Mouse (Mus musculus) gastrocnemius, postnatal 25 days (tissue): ENCODE measurements around the gene Phf20. TPM values are rescaled to one million over a fixed set of nuclear protein-coding genes. Genes with fewer than 3 reads are reported as not detected.
"Not testable (repeated sequence)": the region's sequence is repeated elsewhere in the genome, so short reads cannot be mapped to it uniquely, and the experiment has no call there.

Experiments used
- DNase-seq: peaks from one replicate; pipeline ENCODE4 v3.0.0; 2022
- total RNA-seq, 2 experiments: library from RNA; stranded (reverse); gene quantifications; 1 replicate in 1 of 2; 2 replicates in 1 of 2; pipeline ENCODE4 v1.2.3; 2021

Phf20 gene
- total RNA-seq, 2 experiments from 2014 or later: 20.1 to 20.8 TPM

DNA sequence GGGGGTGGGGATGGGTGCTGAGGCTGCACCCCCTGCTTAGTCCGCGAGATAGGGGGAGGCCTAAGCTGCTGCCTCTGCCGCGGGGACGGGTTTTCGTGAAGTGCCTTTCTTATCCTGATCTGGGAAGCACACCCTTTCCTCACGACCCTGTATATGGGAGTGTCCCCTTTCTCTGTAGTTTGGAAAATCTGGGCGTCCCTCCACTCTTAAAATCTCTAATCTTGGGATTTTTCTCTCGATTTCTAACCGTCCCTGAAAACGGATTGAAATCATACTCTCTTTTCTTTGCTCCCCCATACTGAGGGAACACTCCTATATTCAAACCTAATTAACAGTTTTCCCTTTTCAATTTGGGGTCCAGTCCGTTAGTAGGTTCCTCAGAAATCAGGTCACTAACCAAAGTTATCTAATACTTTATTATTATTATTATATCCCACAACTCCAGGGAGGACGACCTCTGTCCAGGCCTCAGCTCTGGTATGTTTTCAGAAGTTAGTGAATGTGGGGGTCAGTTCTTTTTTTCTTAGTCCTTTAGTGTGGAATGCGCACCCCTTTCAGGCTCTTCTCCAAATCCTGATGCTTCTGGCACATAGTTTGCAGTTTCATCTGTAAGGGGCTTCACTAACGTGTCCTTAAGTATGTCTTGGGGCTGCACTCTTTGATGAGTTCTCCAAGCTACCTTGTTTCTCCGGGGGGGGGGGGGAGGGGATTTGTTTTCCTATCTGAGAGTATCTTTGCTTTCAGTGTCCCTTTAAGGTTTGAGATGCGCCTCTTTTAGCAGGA is 1.1 kb downstream of the Phf20 start:
- DNase-seq: no peak

DNA sequence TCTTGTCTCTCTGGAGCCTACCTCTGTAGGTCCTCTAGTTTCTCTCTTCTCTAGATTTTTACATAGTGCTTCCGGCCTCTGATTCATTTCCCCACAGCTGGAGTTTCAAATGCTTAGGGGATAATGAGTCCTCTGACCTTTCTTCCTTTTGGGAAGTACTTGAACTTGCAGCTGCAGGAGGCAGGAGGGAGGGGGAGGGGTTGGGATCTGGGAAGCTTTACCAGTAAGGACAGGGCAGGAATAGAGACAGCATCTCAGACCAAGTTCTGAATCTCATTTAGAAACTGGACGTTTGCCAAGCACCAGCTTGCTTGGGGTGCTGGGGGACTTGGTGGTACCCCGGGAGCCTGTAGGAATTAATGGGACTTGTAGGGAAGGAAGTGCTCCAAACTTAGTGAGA is 3.7 kb downstream of the Phf20 start:
- no peak for DNase-seq

DNA sequence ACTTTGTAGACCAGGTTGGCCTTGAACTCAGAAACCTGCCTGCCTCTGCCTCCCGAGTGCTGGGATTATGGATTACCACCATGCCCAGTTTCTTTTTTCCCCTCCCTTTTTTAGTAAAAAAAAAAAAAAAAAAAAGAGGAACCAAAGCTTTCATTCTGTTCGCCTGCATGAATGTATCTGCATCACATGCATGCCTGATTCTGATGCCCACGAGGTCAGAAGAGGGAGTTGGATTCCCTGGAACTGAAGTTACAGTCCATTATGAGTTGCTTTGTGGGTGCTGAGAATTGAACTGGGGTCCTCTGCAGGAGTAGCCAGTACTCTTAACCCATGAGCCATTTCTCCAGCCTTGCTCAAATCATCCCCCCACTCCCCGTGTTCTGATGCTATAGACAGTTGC is 5.2 kb downstream of the Phf20 start:
- no peak for DNase-seq

DNA sequence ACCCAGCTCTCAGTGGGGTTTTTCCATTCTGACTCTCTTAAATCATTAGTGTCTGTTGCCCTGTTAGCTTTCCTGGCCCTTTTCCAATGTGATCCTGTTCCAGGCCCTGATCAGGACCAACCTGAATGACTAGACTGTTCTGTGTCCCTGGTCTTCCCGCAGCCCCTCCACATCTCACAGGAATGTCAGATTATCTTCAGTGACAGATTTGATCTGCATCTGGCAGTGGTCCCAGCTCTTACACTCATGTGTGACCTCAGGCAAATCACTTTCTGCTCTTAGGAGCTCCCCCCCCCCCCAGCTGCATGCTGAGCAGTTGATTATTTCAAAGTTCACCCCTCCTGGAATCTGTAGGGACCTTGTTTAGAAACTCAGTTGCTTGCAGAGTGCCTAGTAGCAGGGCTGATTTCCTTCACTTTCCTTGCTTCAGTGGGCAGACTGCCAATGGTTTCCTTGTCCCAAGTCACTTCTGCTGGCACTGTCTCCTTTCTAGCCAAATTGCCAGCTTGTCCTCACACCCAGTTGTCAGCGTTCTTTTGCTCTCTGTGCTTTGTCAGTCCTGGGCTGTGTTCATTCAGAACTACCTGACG is 6.7 kb downstream of the Phf20 start:
- peak; percentile 41 for DNase-seq

DNA sequence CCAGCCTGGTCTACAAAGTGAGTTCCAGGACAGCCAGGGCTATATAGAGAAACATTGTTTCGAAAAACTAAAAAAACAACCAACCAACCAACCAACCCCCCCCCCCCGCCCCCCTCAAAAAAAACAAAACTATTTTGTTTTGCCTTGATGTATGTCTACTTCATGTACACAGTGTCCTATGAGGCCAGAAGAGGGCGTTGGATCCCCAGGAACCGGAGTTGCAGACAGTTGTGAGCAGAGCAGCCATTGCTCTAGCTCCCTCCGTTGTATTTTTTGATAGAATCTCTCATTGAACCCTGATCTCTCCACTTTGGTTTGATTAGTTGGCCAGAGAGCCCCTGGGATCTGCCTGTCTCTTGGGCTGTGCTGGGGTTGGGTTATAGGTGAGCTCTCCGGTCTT is 7.7 kb downstream of the Phf20 start:
- no peak for DNase-seq

DNA sequence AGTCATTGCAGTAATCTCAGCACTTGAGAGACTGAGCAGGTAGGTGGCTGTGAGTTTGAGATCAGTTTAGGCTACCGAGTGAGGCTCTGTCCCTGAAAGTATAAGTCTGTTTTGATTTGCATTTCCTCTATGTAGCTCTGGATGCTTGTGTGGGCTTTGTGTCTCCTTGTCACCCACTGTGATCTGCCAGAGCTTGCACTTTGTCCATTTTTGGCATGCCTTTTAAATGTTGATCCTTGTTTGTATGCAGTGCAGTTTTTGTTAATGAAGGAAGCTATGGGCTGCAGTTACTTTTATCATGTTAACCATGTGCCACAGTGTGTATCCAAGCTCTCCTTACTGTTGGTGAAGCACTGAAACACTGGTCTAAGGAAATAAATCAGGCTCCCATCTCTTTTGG is 21.5 kb downstream of the Phf20 start:
- DNase-seq: no peak

DNA sequence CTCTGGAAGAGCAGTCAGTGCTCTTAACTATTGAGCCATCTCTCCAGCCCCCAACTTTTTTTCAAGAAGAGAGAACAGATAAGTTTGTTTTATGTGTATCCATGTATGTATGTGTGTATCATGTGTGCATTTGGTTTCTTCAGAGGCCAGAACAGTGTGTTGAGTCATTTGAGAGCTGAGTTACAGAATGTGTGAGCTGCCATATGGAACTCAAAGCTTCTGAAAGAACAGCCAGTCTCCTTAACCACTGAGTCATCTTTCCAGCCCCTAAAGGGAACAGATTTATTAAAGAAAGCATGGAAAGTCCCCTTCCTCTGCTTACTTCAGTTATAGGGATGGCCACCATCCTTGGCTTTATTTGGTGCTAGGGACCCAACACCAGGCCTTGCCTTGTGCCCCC is 25.8 kb downstream of the Phf20 start:
- no peak for DNase-seq

DNA sequence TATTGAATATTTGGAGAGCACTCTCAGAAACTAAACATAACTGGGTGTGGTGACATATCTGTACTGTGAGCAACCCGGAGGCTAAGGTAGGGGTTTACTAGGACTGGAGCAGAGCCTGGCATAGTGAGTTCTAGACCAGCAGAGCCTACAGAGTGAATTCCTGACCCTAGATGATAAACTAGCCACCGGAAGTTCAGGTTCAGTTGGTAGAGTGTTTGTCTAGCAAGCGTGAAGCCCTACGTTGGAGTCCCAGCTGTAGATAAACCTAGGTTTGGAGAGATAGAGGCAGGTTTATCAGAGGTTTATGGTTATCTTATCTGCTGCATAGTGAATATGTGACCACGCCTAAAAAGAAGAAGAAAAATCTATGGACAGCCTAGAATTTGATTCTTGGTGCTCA is 27.8 kb downstream of the Phf20 start:
- DNase-seq: no peak

DNA sequence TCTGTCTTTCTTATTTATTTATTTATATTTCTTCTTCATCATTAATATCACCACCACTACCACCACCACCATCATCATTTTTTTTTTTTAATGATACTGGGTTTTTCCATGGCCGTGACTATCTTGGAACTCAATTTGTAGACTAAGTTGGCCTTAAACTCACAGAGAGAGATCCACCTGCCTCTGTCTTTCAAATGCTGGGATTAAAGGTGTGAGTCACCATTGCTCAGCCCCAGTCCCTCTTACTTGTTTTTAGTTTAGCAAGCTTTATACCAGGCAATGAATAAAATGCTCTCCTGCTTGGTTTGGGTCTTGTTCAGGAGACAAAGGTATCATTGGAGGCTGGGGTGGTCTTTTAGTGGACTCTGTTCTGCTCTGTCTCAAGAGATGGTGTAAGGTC is 31.4 kb downstream of the Phf20 start:
- no peak for DNase-seq

DNA sequence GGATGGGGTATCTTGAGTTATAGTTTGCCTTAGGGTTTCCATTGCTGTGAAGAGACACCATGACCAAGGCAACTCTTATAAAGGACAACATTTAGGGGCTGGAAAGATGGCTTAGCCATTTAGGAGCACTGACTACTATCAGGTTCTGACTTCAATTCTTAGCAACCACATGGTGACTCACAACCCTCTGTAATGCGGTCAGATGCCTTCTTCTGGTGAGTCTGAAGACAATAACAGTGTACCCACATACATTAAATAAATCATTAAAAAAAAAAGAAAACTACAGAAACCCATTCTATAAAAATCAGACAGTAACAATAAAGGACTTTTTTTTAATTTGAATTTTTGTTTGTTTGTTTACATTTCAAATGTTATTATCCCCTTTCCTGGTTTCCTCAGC is 32.9 kb downstream of the Phf20 start:
- no peak for DNase-seq

DNA sequence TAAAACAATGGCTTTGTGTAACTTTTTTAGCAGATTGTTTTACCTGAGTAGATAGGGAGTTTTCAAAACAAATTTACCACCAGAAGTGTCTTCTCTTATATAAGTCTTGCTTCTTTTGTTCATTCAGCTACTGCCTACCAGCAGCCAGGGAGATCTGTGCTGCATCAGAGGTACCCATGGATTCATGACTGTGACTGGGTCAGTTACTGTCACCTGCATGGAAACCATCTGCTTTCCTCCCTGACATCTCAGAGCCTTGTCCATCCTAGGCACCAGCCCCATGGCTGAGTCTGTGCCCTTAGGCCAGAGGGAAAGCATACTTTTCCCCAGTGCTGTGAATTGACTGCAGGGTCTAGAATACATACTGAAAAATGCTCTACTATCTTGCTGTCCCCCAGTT is 35.1 kb downstream of the Phf20 start:
- no peak for DNase-seq

DNA sequence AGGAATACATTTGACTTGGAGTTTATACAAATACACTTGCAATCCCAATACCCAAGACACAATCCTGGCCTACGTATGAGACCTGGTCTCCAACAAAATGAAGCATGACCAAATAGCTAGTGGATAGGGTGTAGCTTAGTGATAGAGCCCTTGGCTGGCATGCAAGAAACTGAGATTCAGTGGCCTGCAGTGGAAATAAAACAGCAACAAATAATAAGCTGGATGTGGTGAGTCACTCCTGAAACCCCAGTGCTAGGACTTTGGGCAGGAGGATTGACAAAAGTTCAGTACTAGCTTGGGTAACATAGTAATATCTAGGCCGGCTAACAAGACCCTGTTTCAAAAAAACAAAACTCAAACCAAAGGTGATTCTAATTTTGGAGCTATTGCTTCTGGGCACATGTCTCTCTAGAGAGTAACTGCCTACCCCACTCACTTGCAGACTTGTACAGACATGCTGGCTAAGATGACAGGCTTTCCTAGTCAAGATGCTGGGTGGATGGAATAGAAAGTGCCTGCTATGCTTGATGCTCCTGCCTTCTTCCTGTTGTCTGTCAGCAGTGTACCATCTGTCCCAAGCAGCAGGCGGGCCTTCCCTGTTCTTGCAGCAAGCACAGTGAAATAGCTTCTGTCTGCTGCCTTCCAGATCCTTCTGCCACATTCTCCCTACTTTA is 37.1 kb downstream of the Phf20 start:
- peak; percentile 28 for DNase-seq

DNA sequence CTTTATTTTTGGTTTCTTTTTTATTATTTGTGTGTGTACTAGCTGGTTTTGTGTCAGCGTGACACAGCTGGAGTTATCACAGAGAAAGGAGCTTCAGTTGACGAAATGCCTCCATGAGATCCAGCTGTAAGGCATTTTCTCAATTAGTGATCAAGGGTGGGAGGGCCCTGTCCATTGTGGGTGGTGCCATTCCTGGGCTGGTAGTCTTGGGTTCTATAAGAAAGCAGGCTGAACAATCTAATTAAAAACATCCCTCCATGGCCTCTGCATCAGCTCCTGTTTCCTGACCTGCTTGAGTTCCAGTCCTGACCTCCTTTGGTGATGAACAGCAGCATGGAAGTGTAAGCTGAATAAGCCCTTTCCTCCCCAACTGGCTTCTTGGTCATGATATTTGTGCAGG is 37.8 kb downstream of the Phf20 start:
- not testable (repeated sequence) for DNase-seq

DNA sequence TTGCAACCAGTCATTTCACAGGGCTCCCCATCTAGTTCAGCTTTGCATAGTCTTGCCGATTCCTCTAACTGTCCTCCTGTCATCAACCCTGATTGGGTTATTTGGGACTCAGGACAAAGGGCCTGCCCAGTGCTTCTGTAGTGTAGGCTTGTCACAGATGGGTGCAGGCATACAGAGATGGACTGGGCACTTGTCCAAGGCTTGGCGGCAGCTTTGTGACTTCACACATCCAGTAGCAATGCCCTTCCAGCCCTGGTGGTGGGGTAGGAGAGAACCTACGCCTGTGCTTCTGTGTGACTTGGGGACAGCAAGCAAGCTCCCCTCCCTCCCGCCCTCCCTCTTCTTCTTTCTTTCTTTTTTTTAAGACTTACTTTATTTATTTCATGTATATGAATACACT is 39.6 kb downstream of the Phf20 start:
- no peak for DNase-seq

DNA sequence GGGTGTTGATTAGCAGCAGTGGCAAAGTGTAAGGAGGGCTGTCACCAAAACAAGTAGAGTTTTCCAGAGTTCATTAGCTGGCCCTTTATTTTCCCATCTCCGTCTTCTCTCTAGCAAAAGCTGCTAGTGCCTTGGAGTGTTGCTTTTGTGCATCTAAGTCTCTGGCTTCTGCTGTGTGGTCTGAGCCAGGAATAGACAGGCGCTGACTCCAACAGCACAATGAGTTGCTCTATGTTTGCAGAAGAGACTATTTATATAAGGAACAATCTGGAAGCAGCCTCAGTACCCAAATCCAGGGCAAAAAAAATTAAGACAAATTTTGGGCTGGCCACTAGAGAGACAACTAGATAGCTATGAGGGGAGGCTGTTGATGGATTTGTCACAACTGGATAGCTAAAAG is 45.4 kb downstream of the Phf20 start:
- no peak for DNase-seq

DNA sequence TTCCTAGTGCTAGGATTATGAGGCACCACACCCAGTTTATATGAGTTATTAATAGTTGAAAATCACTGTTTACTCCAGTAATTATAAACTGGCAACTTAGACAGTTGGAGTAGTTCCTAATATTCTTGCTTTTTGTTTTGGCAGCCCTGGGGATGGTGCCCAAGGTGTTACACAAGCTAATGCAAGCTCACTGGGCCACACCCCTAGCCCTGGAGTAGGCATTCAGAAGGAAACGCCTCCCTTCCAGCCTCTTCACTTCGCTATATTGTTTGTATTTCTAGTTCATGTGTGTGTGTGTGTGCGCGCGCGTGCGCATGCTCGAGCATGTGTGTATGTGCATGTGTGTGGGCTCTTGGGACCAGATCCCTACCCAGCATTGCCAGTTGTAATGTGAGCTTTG is 46.7 kb downstream of the Phf20 start:
- no peak for DNase-seq

DNA sequence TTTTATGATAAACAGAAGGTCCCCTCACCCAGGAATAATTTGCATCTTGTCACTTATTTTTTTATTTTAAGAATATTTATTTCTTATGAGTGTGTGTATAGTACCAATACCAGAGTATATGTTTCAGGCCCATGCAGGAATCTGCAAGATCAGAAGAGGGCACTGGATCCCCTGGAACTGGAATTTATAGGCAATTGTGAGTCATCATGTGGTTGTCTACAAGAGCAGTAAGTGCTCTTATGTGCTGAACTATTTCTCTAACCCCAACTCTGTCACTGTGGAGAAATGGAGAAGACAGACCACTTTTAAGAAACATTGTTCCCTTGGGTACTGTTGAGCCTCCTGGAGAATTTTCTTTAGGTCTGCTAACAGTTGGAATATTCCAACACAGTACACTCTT is 51.3 kb downstream of the Phf20 start:
- DNase-seq: no peak

DNA sequence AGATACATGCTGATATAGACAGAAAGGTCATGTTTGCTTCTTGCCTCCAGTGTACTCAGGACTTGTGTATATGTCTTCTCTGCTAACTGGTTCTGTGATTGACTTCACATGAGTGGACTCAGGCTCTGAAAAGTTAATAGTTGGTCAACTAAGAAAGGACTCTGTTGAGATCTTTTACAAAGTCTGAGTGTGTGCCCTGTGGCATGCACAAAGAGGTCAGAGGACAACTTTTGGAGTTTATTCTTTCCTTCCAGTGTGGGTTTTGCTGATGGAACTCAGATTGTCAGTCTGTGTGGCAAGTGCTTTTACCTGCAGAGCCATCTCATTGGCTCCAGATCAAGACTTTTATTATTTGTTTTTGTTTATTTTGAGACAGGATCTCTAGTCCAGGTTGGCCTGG is 54.5 kb downstream of the Phf20 start:
- DNase-seq: no peak

DNA sequence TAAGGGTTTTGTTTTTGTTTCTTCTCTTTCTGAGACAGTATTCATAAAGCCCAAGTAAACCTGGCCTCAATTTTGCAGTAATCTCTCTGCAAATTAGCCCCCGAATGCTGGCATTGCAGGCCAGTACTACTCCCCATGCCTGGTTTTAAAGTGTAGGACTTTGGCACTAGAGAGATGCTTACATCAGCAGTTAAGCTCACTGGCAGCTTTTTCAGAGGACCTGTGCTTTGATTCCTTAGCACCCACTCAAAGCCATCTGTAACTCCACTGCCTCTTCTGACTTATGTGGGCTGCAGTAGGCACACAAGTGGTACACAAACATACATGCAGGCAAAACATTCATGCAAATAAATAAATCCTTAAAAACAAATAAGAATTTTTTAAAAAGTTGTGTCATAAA is 55.0 kb downstream of the Phf20 start:
- DNase-seq: no peak

DNA sequence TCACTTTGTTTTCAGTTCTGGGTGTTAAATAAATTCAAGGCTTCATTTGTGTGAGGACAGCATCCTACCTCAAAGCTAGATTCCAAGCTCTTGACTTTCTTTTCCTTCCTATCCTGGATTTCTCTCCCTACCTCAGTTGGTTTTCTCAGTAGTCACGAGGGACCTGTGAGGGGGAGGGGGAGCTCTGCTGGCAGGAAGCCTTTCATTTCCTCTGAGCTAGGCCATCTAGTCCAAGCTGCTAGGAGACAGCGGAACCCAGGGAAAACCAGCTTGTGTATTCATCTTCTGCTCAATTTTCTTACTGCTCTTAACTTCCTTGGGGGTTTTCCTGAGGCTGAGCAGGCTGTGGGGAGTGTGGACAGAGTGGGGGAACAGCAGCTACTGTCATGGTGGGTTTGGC is 60.8 kb downstream of the Phf20 start:
- peak; percentile 23 for DNase-seq

DNA sequence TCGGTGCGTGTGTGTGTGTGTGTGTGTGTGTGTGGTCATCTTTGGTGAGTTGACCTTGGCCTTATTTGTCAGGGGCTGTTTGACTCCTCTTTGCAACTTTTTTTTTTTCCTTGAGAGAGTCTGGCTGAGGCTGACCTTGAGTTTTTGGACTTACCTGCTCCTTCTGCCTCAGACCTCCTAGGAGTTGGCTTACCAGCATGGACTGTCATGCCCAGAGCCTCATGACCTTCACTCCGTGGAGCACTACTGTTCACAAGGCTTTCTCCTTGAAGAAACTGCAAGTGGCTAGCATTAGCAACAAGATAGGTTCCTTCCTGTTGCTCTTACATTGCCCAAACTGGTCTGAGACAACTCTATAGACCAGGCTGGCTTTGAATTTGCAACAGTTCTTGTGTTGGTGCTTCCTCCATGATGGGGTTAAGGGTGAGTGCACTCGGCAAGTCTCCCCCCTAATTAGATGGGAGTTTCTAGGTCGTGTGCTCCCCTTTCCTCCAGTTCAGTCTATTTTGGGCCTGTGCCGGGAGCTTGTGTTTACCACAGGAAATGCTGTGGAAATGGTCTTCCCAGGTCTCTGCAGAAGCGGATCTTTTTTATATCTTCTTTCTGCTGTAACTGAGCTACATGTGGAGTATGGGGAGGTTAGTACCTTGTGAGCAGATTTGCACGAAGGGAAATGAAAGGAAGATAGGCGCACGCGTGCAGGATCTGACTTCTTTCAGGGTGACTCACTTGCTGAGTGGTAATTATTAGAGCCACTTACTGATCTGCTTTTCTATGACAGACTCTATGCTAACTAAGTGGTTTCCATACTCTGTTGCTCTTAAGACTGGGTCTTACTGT is 61.9 kb downstream of the Phf20 start:
- no peak for DNase-seq

DNA sequence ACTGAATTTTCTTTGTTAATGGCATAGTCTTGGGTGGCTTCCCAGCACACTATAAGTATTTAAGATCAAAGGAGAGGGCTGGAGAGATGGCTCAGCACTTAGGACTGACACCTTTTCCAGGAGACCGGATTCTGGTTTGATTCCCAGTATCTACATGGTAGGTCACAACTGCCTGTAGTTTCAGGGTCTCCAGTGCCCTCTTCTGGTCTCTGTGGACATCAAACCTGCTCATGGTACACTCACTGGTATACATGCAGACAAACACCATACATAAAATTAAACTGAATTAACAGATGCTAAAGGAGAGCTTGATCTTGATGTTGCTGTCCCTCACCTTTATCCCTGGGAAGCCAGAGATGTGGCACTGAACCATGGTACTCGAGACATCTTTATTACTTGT is 64.7 kb downstream of the Phf20 start:
- no peak for DNase-seq
